Mouse (Mus musculus) spleen, adult 2 months (tissue): ENCODE results near the gene Mphosph8.

Experiments
- CTCF ChIP-seq: fragments of 200-500 bp; IDR thresholded peaks from 2 replicates; pipeline ENCODE4 v1.5.1; 2011; ENCODE audit warnings: mild to moderate bottlenecking, inconsistent platforms; ENCODE audit not compliant: insufficient read depth, insufficient read length, insufficient replicate concordance; ENCODE audit errors: extremely low read depth
- POLR2A ChIP-seq: fragments of 200-500 bp; IDR thresholded peaks from 2 replicates; pipeline ENCODE4 v1.6.1; 2011; ENCODE audit warnings: low read depth, low read length, inconsistent platforms

GRCm38 (mm10) chr14:56665651-56666050 is 2.4 kb upstream of the Mphosph8 start:
- no peak for TF ChIP-seq CTCF
- no peak for TF ChIP-seq POLR2A
